Mouse (Mus musculus) adrenal gland (tissue): ENCODE results near the gene Olfr430.
"Not testable (repeated sequence)": the region's sequence is repeated elsewhere in the genome, so short reads cannot be mapped to it uniquely, and the experiment has no call there.

Source experiments
- intact Hi-C: fragments of 180-260 bp; cut with DNase I; formaldehyde crosslinking; loops from one replicate; pipeline ENCODE4 v1.15.1; 2025
- long read RNA-seq, 2 experiments: library from polyadenylated mRNA; unstranded; transcript quantifications; one replicate each; pipeline ENCODE4 v2.0.0; 2020; ENCODE audit warnings: borderline replicate concordance in 1 of 2; ENCODE audit not compliant: insufficient replicate concordance in 1 of 2

Olfr430 gene
- long read RNA-seq, experiment 1 = 0 reads
- long read RNA-seq, experiment 2 = 0 reads

GRCm38 (mm10) chr1:174066305-174066704 is at the start of gene Olfr430:
Olfr430 (plus strand) TSS chr1:174066605.
- intact Hi-C loops = no loop called here

DNA sequence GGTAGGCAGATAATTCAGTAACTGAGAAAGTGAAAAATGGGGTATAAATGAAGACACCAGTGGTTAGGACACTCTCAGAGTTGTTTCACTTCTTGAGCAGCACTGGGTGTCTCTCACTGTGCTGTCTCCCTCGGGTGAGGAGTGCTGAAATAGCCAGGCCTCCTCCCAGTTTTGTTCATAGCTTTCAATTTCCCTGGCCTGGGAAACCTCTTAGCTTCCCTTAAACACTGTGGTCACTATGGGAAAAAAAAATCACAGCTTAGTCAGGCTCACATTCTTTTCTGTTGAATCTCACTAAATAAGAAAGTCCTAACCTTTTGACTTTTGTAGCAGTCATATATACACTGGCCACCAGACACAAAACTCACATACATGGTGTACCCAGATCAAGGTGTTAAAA is 34.7 kb upstream of the Olfr430 start, which contains the start of gene Ifi205:
TSS of gene Ifi205 (minus strand) at position 113 of the 400 bp plus-strand sequence.
- intact Hi-C loops = no loop called here

DNA sequence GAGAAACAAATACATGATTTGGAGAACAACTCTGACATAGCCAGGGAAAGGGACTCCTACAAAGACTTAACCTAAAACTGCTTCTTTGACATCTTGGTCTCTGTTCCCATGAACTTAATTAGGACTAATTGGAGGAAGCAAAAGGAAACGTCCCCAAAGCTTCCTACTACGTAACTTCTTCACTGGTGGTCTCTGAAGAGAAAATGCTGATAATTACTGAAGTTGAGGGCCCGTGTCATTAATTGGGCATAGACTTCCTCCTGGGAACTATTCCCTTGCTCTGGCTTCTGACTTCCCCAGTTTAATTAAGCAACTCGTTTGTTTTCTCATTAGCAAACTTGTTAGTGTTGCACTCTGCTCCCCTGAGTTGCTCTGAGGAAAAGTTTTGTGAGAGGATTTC is 30.6 kb upstream of the Olfr430 start:
- intact Hi-C loops = no loop called here

GRCm38 (mm10) chr1:174038480-174038879 is 27.9 kb upstream of the Olfr430 start:
- intact Hi-C loops = no loop called here

DNA sequence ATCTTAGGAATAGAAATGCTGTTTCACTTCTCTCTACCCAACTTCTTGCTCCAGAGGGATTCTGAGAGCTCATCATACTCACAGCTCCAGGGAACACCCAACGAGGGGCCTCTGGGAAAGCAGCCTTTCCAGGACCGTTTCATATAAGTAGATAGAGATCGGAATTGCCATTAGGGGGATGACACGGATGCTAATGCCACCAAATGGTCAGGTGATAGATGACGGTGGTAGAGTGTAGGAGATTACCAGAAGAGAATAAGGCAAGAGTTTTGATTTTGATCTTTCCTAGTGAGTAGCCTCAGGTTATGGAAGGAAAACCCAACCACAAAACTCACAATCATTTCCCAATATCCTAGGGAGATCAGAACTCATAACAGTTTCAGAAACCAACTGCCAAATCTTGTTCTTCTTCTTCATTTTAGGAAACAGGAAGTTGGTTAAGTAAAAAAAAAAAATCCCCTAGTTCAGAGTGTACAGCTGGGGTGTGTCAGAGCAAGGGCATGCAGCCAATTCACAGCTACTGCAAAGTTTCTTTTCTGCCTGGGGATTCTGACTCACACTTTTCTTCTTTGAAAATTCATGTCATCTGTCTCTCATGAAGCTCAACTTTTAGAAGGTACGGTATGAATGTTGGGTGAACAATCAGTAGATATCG is 25.8 kb upstream of the Olfr430 start, which contains the start of gene Olfr433:
TSS of gene Olfr433 (plus strand) at position 183 of the 655 bp plus-strand sequence.
- intact Hi-C loops = no loop called here

GRCm38 (mm10) chr1:174042091-174042884 is 24.1 kb upstream of the Olfr430 start:
- intact Hi-C loops = not testable (repeated sequence)

- intact Hi-C loops = no loop called here
These were observed 22.0 kb upstream of the Olfr430 start for GRCm38 (mm10) chr1:174044431-174044830.

GRCm38 (mm10) chr1:174048227-174048626 is 18.2 kb upstream of the Olfr430 start:
- intact Hi-C loops = not testable (repeated sequence)

GRCm38 (mm10) chr1:174048893-174049292 is 17.5 kb upstream of the Olfr430 start, which contains the start of gene Olfr432:
Olfr432 (plus strand) TSS chr1:174049205.
- intact Hi-C loops = no loop called here

DNA sequence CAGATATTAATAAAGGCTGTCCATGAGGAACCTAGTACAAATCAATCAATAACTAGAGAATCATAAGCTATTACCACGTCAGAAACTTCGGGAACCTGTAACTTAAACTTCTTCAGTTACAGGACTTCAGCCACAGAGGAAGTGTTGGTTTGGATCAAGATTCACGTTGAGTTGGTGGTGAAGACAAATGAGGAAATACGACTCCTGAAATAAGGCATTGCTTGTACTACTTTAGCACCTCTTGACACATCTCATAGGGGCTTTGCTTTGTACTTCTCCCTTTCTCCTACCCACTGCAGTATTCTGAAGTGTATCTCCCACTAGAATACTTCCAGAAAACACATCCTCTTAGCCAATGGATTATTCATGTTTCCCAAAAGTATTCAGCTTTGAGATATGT is 17.0 kb upstream of the Olfr430 start:
- intact Hi-C loops = not testable (repeated sequence)

DNA sequence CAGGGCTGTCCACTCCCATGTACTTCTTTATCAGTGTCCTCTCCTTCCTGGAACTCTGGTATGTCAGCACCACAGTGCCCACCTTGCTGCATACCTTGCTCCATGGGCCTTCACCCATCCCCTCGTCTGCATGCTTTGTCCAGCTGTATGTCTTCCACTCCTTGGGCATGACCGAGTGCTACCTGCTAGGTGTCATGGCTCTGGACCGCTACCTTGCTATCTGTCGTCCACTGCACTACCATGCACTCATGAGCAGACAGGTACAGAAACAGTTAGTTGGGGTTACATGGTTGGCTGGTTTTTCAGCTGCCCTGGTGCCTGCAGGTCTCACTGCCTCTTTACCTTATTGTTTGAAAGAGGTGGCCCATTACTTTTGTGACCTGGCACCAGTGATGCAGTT is 15.9 kb upstream of the Olfr430 start:
- intact Hi-C loops = no loop called here

GRCm38 (mm10) chr1:174051515-174051914 is 14.9 kb upstream of the Olfr430 start:
- intact Hi-C loops = no loop called here

DNA sequence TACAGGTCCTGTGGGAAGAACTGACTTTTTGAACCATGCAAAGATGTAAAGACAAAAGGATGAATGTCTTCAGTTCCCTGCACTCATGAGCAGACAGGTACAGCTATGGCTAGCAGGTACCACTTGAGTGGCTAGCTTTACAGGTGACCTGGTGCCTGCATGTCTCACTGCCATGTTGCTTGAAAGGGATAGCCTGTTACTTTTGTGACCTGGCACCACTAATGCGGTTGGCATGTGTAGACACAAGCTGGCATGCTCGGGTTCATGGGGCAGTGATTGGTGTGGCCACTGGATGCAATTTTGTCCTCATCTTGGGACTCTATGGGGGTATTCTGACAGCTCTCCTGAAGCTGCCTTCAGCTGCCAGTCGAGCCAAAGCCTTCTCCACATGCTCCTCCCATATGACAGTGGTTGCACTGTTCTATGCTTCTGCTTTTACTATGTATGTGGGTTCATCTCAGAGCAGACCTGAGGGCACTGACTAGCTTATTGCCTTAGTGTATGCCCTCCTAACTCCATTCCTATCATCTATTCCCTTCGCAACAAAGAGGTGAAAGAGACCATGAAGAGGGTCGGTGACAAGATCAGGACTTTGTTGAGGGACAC is 14.4 kb upstream of the Olfr430 start:
- intact Hi-C loops = no loop called here

DNA sequence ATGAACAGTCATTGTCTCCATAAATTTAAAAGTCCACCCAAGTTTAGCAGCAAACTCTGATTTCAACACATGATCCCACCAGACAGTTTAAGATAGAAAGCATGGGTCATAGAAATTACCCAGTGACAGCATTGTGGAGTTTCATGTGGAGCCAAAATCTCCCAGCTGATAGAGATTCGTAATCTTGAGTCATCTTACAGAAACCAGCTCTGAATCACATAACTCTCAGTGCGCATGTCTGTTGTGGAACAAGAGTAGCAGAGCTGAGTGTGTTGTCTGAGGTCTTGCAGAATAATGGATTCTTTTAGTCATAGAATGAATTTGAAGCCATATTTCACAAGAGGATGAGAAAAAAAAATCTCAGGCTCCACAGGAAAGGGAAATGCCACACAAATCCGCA is 13.4 kb upstream of the Olfr430 start:
- intact Hi-C loops = no loop called here

DNA sequence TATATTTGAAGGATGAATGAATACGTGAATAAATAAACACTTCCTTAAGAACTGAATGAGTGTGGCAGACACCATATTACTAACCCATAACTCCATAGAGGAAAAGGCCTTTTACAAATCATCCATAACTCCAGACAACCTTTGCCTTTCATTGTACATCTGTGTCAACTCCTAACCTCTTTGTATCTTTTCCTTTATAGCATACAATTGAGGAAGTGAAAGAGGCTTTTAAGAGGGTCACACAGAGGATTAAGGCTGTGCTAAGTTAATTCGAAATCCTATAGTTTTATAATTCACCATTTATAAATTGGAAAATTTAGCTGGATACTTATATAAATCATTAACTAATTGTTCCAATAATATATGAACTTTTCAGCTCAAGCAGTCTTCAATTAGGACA is 11.2 kb upstream of the Olfr430 start:
- intact Hi-C loops = no loop called here

GRCm38 (mm10) chr1:174084031-174084430 is 17.6 kb downstream of the Olfr430 start, which contains the start of gene Olfr429:
Olfr429 (plus strand) TSS chr1:174084331.
- intact Hi-C loops = no loop called here

GRCm38 (mm10) chr1:174096591-174096990 is 30.2 kb downstream of the Olfr430 start, which contains the start of gene Olfr427:
Olfr427 (plus strand) TSS chr1:174096891.
- intact Hi-C loops = no loop called here

DNA sequence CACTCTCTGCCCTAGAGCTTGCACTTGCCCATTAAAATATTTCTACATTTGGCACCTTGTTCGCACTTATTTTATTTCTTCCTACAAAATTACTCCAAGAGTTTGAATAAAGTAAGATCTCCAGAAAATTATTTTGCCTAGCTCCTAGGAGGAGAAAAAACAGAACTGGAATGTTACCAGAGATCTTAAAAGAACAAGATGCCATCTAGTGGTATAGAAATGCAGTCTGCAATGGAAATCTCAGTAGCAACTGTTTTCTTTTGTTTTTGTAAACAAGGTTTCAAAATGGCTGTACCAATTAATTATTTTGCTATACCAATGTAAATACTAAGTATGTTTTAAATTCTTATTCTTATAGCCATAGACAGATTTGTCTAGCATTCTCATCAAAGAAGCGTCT is 37.3 kb downstream of the Olfr430 start:
- intact Hi-C loops = loop anchor here (5.0 kb wide), 1 partner anchor 646 kb away; no protein-coding TSS in a partner anchor

DNA sequence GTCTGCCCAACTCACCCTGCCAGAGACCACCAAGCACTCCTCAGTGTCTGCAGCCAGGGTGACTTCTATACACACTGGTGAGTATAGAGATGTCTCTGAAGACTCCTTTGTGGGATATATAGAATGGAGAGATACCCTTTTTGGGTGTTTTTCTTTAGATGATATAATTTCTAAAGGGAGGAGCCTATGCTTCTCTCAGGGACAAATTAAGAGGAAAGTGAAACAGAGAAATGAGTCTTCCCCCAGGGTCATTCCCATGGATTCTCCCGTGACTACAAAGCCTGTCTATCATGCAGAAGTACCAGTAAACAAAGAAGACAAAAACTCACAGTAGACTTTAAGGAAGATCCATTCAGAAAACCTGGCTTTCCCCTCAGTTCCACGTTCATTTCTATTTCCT is 54.7 kb downstream of the Olfr430 start, which contains the start of gene Olfr231:
TSS of gene Olfr231 (minus strand) at position 101 of the 400 bp plus-strand sequence.
- intact Hi-C loops = no loop called here
